Mouse (Mus musculus) lung, postnatal 4 days (tissue): ENCODE data around the gene Dtnbp1.

Experiments
- DNase-seq, 2 experiments: peaks; one replicate each; pipeline ENCODE4 v3.0.0; 2021

Gene Dtnbp1

DNA sequence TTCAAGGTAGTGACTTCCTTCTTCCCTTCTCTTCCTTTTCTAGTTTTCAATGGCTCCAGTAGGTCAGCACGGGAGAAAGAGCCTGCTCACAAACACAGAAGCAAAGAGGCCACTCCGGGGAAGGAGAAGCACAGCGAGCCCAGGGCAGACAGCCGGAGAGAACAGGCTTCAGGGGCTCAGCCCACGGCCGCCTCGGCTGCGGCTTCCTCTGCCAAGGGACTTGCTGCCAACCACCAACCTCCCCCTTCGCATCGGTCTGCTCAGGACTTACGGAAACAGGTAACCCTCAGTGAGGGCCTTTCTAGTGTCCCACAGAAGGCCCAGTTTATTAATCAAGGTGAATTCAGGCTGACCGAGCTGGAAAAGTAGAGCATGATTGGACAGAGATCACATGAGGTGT is 105.7 kb downstream of the Dtnbp1 start:
- no peak for DNase-seq

DNA sequence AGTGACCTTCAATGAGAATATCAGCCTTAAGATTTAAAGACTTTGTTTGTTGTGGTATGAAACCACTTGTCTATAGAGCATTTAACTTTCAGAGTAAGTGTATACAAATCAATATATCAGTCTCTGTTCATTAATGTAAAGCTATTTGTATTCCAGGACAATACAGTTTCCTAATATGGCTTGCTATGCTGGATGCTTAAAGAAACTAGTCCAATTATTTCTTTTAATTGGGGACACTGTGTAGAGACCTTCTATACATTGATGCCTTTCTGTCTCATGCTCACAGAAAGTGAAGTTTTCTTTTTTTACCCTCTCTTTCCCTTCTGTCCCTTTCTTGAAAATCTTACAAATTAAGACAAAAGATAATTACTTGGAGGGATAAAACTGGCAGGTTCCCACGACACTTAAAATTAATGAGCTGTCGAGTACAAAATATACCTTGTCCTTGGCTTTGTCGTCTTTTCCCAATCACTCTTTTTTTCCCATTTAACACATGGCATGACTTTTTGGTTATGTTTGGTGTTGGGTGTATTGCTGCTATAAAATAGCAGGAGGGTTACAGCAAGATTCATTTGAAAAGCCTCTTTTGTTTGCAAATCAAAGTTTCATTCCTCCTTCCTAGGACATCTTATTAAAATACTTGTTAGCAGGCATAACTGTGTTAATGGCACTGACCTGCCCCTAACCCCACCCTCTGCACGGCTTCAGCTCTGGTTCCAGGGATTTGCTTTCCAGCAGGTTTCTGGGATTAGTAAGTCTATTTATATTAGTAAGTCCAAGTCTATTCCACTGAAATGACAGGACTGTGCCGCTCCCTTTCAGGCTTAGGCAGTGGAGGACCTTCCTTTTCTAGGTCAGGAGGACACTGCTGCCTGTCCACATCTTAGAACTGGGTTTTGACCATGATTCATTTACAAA is 109.9 kb downstream of the Dtnbp1 start:
- no peak for DNase-seq

DNA sequence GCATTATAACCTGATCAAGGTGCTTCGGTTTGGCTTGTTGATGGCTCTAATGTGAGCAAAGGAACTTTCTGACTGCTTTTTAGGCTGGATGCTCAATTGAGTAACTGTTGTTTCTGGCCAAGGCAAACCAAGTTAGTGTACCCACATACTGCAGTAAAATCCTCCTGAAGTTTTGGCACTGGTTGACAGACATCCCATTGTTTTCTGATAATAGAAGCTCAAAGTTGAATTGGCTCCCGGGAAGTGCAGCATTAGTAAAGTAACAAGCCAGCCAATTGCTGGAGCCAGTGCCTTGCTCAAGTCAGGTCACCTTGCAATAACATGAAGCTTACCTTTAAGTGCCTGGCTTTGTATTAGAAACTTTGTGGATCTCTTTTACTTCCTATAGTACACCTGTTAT is 111.3 kb downstream of the Dtnbp1 start:
- DNase-seq: no peak

DNA sequence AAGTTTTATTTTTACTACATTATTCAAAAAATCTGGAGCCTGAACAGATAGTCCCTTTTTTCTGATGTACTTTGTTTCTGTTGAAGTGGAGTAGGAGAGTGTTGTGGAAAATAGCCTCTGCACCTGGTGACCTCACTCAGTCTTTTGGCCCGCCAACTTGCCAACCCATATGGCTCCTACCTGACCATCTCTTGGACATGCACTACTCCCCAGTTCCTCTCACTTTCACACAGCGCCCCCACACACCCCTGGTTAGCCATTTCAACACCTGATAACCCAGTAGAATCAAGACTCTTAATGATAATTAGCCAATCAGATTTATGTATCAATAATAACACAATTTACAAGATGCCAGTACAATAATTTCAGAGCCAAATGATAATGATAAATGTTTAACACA is 115.7 kb downstream of the Dtnbp1 start:
- no peak for DNase-seq

DNA sequence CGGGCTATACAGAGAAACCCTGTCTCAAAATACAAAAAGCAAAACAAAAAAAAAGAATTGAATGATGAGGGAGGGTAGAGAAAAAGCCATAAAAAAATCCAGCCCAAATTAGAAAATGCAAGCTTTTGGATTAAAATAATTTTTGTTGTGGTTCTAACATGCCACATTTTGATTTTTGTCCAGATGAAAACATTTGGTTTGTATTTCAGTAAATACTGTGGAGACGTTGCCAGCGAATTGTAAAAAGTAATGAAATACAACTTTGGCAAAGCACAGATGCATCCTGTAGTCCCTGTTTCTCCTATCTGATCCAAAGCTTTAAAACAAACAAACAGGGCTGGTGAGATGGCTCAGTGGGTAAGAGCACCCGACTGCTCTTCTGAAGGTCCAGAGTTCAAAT is 120.9 kb downstream of the Dtnbp1 start:
- no peak for DNase-seq

DNA sequence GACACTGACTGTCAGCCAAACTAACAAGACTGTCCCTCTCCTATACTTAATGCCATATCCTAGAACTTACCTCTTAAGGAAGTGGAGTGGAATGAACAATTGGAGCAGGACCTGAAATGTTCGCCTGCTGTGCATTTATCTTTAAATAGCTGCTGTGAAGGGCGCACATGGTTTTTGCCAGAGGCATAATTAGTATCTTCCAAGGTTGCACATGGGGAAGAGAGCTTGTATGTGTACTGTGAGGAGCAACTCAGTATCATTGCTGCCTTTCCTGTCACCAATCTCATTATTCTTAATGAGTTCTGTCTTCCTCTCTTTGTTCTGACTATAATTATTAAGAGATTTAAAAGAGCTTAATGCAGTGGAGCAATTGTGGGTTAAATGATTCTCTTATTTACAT is 125.1 kb downstream of the Dtnbp1 start:
- no peak for DNase-seq
